Mouse (Mus musculus) forebrain, embryonic 12.5 days (tissue): ENCODE data around the gene Txndc11. TPM values are rescaled to one million over a fixed set of nuclear protein-coding genes. Genes with fewer than 3 reads are reported as not detected.
"Not testable (repeated sequence)": the region's sequence is repeated elsewhere in the genome, so short reads cannot be mapped to it uniquely, and the experiment has no call there.

Experiments used
- ATAC-seq: fragments of 200-750 bp; cut with Nextera tagmentation; 2 replicates; pipeline ENCODE4 v1.8.0; 2017; ENCODE audit warnings: moderate TSS enrichment; ENCODE audit not compliant: low FRiP score
- H3K27ac ChIP-seq: fragments of 300-500 bp; sonication (generic); 2 replicates; pipeline ENCODE4 v1.5.1; 2016; ENCODE audit warnings: mild to moderate bottlenecking
- H3K27me3 ChIP-seq: fragments of 300-500 bp; sonication (generic); 2 replicates; pipeline ENCODE4 v1.6.1; 2016; ENCODE audit warnings: mild to moderate bottlenecking
- H3K36me3 ChIP-seq: fragments of 300-500 bp; sonication (generic); replicated peaks from 2 replicates; pipeline ENCODE4 v1.6.1; 2016; ENCODE audit warnings: mild to moderate bottlenecking
- H3K4me1 ChIP-seq: fragments of 300-500 bp; sonication (generic); 2 replicates; pipeline ENCODE4 v1.6.1; 2016
- H3K4me2 ChIP-seq: fragments of 300-500 bp; sonication (generic); 2 replicates; pipeline ENCODE4 v1.6.1; 2016; ENCODE audit warnings: mild to moderate bottlenecking, moderate library complexity
- H3K4me3 ChIP-seq: fragments of 300-500 bp; sonication (generic); replicated peaks from 2 replicates; pipeline ENCODE4 v1.5.1; 2016; ENCODE audit warnings: mild to moderate bottlenecking
- H3K9ac ChIP-seq: fragments of 300-500 bp; sonication (generic); 2 replicates; pipeline ENCODE4 v1.6.1; 2016; ENCODE audit warnings: mild to moderate bottlenecking
- H3K9me3 ChIP-seq: fragments of 300-500 bp; sonication (generic); 2 replicates; pipeline ENCODE4 v1.6.1; 2016
- WGBS: fragments of 180-500 bp; shearing (Covaris S2); methylation state at CpG from one replicate; pipeline ENCODE4 v1.1.7; 2016; 5-methylcytosine and 5-hydroxymethylcytosine counted together
- polyA plus RNA-seq: library from polyadenylated mRNA; unstranded; fragments of >200 nt; fragmentation: Nextera tagmentation; extraction: Ambion mirVana; gene quantifications from 2 replicates; pipeline ENCODE4 v1.2.1, GENCODE M21; 2016

Txndc11 gene
- polyA plus RNA-seq, 1 experiment from 2014 or later: 30.9 TPM

GRCm38 (mm10) chr16:11154500-11154899, 20.1 kb upstream of the Txndc11 start:
- no peak for ATAC-seq
- H3K4me3 ChIP-seq: no peak overlapping the region
- no peak overlapping the region for H3K4me2 ChIP-seq
- H3K27ac ChIP-seq: no peak overlapping the region
- H3K9me3 ChIP-seq: no peaks in the 10 kb centered on the region
- peaks cover 50% of the 10 kb centered on the region for H3K36me3 ChIP-seq
- no peaks in the 10 kb centered on the region for H3K27me3 ChIP-seq
- H3K4me1 ChIP-seq: no peaks in the 10 kb centered on the region
- no peak overlapping the region for H3K9ac ChIP-seq

- not testable (repeated sequence) for H3K4me3 ChIP-seq, H3K4me1 ChIP-seq, H3K27me3 ChIP-seq, H3K27ac ChIP-seq, H3K4me2 ChIP-seq, ATAC-seq, H3K9me3 ChIP-seq, H3K9ac ChIP-seq
- 17% methylated on average over 56 of the region's 56 CpGs for WGBS
- peaks cover 54% of the 10 kb centered on the region for H3K36me3 ChIP-seq
These were observed 9.4 kb upstream of the Txndc11 start for GRCm38 (mm10) chr16:11143706-11144483.

GRCm38 (mm10) chr16:11133476-11134347, 738 bp downstream of the Txndc11 start:
- peak overlapping the region; percentile 91 for H3K27ac ChIP-seq
- peak overlapping the region; percentile 92 for H3K4me3 ChIP-seq
- peak overlapping the region; percentile 71 for H3K4me2 ChIP-seq
- H3K27me3 ChIP-seq: no peaks in the 10 kb centered on the region
- H3K36me3 ChIP-seq: peaks cover 14% of the 10 kb centered on the region
- peak overlapping the region; percentile 85 for H3K9ac ChIP-seq
- no peaks in the 10 kb centered on the region for H3K9me3 ChIP-seq
- peaks cover 27% of the 10 kb centered on the region for H3K4me1 ChIP-seq
- no peak for ATAC-seq
- WGBS: 1% methylated on average over 34 of the region's 34 CpGs

GRCm38 (mm10) chr16:11132839-11133238, 1.6 kb downstream of the Txndc11 start:
- Histone ChIP-seq H3K9ac (peak overlapping the region; percentile 85; the same call in 1 of the 2 replicates), H3K9me3 (no peaks in the 10 kb centered on the region), H3K4me3 (peak overlapping the region; percentile 92), H3K4me2 (peak overlapping the region; percentile 71), H3K27me3 (no peaks in the 10 kb centered on the region), H3K27ac (no peak overlapping the region), H3K4me1 (peaks cover 27% of the 10 kb centered on the region), H3K36me3 (peaks cover 11% of the 10 kb centered on the region)
- WGBS: 37% methylated on average over 2 of the region's 2 CpGs
- ATAC-seq: no peak

- no peak for ATAC-seq
- Histone ChIP-seq H3K9me3 (no peaks in the 10 kb centered on the region), H3K36me3 (peaks cover 26% of the 10 kb centered on the region), H3K4me3 (no peak overlapping the region), H3K4me2 (no peak overlapping the region), H3K4me1 (peaks cover 15% of the 10 kb centered on the region), H3K27me3 (no peaks in the 10 kb centered on the region), H3K9ac (no peak overlapping the region), H3K27ac (no peak overlapping the region)
- WGBS: 93% methylated on average over 11 of the region's 11 CpGs
These were observed 6.1 kb downstream of the Txndc11 start for GRCm38 (mm10) chr16:11128301-11128700.

GRCm38 (mm10) chr16:11125371-11125770, 9.1 kb downstream of the Txndc11 start:
- Histone ChIP-seq H3K4me2 (no peak overlapping the region), H3K27me3 (no peaks in the 10 kb centered on the region), H3K4me3 (no peak overlapping the region), H3K27ac (no peak overlapping the region), H3K9me3 (no peaks in the 10 kb centered on the region), H3K36me3 (peaks cover 29% of the 10 kb centered on the region), H3K9ac (no peak overlapping the region), H3K4me1 (no peaks in the 10 kb centered on the region)
- WGBS: 93% methylated on average over 2 of the region's 2 CpGs
- no peak for ATAC-seq

GRCm38 (mm10) chr16:11124110-11124509, 10.3 kb downstream of the Txndc11 start:
- H3K4me3 ChIP-seq: no peak overlapping the region
- ATAC-seq: no peak
- H3K27ac ChIP-seq: no peak overlapping the region
- 87% methylated on average over 1 of the region's 1 CpGs for WGBS
- H3K4me1 ChIP-seq: no peaks in the 10 kb centered on the region
- H3K4me2 ChIP-seq: no peak overlapping the region
- H3K36me3 ChIP-seq: peaks cover 37% of the 10 kb centered on the region
- no peaks in the 10 kb centered on the region for H3K9me3 ChIP-seq
- H3K9ac ChIP-seq: no peak overlapping the region
- H3K27me3 ChIP-seq: no peaks in the 10 kb centered on the region

- Histone ChIP-seq H3K4me3 (no peak overlapping the region), H3K4me1 (no peaks in the 10 kb centered on the region), H3K27me3 (no peaks in the 10 kb centered on the region), H3K27ac (no peak overlapping the region), H3K4me2 (no peak overlapping the region), H3K36me3 (peaks cover 38% of the 10 kb centered on the region), H3K9ac (no peak overlapping the region), H3K9me3 (no peaks in the 10 kb centered on the region)
- ATAC-seq: no peak
- 95% methylated on average over 2 of the region's 2 CpGs for WGBS
These were observed 11.8 kb downstream of the Txndc11 start for GRCm38 (mm10) chr16:11122625-11123024.

GRCm38 (mm10) chr16:11109198-11109740, 25.2 kb downstream of the Txndc11 start:
- H3K27ac ChIP-seq: no peak overlapping the region
- 0 out of 2 replicates have a peak, but pooled peaks cover 3% of the 10 kb centered on the region for H3K36me3 ChIP-seq
- no peak overlapping the region for H3K9ac ChIP-seq
- H3K4me1 ChIP-seq: no peaks in the 10 kb centered on the region
- 72% methylated on average over 4 of the region's 4 CpGs for WGBS
- no peaks in the 10 kb centered on the region for H3K9me3 ChIP-seq
- H3K4me2 ChIP-seq: no peak overlapping the region
- H3K27me3 ChIP-seq: no peaks in the 10 kb centered on the region
- no peak for ATAC-seq
- H3K4me3 ChIP-seq: no peak overlapping the region

GRCm38 (mm10) chr16:11104905-11105304, 29.5 kb downstream of the Txndc11 start:
- WGBS: 86% methylated on average over 1 of the region's 1 CpGs
- Histone ChIP-seq H3K9ac (no peak overlapping the region), H3K36me3 (0 out of 2 replicates have a peak, but pooled peaks cover 3% of the 10 kb centered on the region), H3K4me3 (no peak overlapping the region), H3K4me2 (no peak overlapping the region), H3K9me3 (no peaks in the 10 kb centered on the region), H3K27ac (no peak overlapping the region), H3K4me1 (no peaks in the 10 kb centered on the region), H3K27me3 (no peaks in the 10 kb centered on the region)
- ATAC-seq: no peak

GRCm38 (mm10) chr16:11097301-11097700, 37.1 kb downstream of the Txndc11 start:
- H3K36me3 ChIP-seq: 0 out of 2 replicates have a peak, but pooled peaks cover 13% of the 10 kb centered on the region
- WGBS: 87% methylated on average over 3 of the region's 3 CpGs
- H3K27me3 ChIP-seq: no peaks in the 10 kb centered on the region
- no peak overlapping the region for H3K9ac ChIP-seq
- no peaks in the 10 kb centered on the region for H3K9me3 ChIP-seq
- no peak for ATAC-seq
- H3K4me1 ChIP-seq: peaks cover 3% of the 10 kb centered on the region; the same call in 1 of the 2 replicates
- no peak overlapping the region for H3K4me3 ChIP-seq
- H3K4me2 ChIP-seq: no peak overlapping the region
- H3K27ac ChIP-seq: no peak overlapping the region

- ATAC-seq: no peak
- Histone ChIP-seq H3K4me3 (no peak overlapping the region), H3K4me2 (no peak overlapping the region), H3K4me1 (peaks cover 3% of the 10 kb centered on the region; the same call in 1 of the 2 replicates), H3K27me3 (no peaks in the 10 kb centered on the region), H3K9me3 (no peaks in the 10 kb centered on the region), H3K36me3 (peaks cover 33% of the 10 kb centered on the region), H3K27ac (no peak overlapping the region), H3K9ac (no peak overlapping the region)
- 93% methylated on average over 13 of the region's 13 CpGs for WGBS
These were observed 40.6 kb downstream of the Txndc11 start for GRCm38 (mm10) chr16:11093717-11094386.
